Mouse (Mus musculus) small intestine, adult 2 months (tissue): ENCODE measurements at regions not wholly inside any gene's neighbourhood (a gene's known extent, or its start where the extent isn't known, plus 50 kb on each side); places are given as distances from the start of the nearest gene placed in this dataset.

Experiments used
- H3K27ac ChIP-seq: fragments of 200-500 bp; 2 replicates; pipeline ENCODE4 v1.5.1; 2012; ENCODE audit warnings: low read depth, low read length, control low read depth, inconsistent platforms; ENCODE audit not compliant: insufficient read depth
- H3K27me3 ChIP-seq: fragments of 200-500 bp; 2 replicates; pipeline ENCODE4 v1.6.1; 2012; ENCODE audit warnings: mild to moderate bottlenecking, moderate library complexity, low read length, inconsistent platforms; ENCODE audit not compliant: control insufficient read depth, insufficient read depth
- H3K36me3 ChIP-seq: fragments of 200-500 bp; 2 replicates; pipeline ENCODE4 v1.6.1; 2012; ENCODE audit warnings: mild to moderate bottlenecking, low read length, control low read depth, inconsistent platforms; ENCODE audit not compliant: control insufficient read depth, insufficient read depth
- H3K4me1 ChIP-seq: fragments of 200-500 bp; 2 replicates; pipeline ENCODE4 v1.6.1; 2012; ENCODE audit warnings: low read length, inconsistent platforms, mixed read lengths; ENCODE audit not compliant: control insufficient read depth, insufficient read depth, insufficient read length
- H3K4me3 ChIP-seq: fragments of 200-500 bp; 2 replicates; pipeline ENCODE4 v1.5.1; 2012; ENCODE audit warnings: low read depth, mild to moderate bottlenecking, control low read depth, inconsistent platforms, low read length, moderate library complexity
- CTCF ChIP-seq: fragments of 200-500 bp; IDR thresholded peaks from 2 replicates; pipeline ENCODE4 v1.5.1; 2012; ENCODE audit warnings: low read depth, mild to moderate bottlenecking, control low read depth, inconsistent platforms, low read length, moderate library complexity, mixed read lengths; ENCODE audit not compliant: insufficient replicate concordance, insufficient read length; ENCODE audit errors: extremely low read depth
- POLR2A ChIP-seq: fragments of 200-500 bp; IDR thresholded peaks from 2 replicates; pipeline ENCODE4 v1.6.1; 2012; ENCODE audit warnings: low read depth, mild to moderate bottlenecking, control low read depth, inconsistent platforms, low read length, moderate library complexity
- WGBS: fragments of 180-500 bp; shearing (Covaris S2); methylation state at CpG from one replicate; pipeline ENCODE4 v1.1.7; 2018; 5-methylcytosine and 5-hydroxymethylcytosine counted together

DNA sequence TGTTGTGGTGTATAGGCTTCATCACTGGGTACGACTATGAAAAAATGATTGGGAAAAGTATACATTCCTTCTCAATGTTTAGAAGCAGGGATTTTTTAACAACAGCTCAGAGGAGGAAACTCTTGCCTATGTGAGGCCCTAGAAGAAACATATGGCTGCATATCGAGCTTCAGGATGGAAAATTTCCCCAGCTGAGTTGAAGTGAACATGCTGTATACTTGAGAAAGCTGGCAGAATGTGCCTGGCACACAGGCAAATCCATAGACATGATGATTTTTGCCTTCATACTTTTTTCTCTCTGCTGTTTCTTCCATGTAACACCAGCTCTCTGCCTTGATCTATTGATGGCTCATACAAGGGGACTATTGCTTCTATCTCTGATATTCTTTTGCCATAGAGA, 242.7 kb downstream of the Tle4 start:
- Histone ChIP-seq H3K27ac (no peak overlapping the region), H3K27me3 (no peaks in the 10 kb centered on the region), H3K4me1 (no peaks in the 10 kb centered on the region), H3K36me3 (no peaks in the 10 kb centered on the region), H3K4me3 (no peak overlapping the region)
- TF ChIP-seq CTCF (no peak), POLR2A (no peak)
- 81% methylated on average over 2 of the region's 2 CpGs for WGBS

DNA sequence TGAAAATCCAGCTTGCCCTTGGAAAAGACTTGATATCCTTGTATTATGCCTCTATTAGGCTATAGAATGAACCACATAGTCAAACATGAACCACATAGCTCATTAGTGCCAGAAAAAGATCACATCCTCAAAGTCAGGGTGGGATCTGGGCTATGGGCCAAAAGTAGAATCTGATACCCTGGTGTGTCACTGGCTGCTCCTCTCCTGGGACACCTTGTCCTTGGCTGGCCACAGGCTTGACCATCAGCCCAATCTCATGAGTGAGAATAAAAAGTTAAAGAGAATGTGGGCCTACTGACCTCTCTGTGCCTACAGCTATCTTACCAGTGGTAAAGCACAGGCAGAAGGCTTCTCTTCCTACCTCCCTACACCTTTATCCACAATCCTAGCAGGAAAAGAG, 241.9 kb downstream of the Tle4 start:
- Histone ChIP-seq H3K4me3 (no peak overlapping the region), H3K27me3 (no peaks in the 10 kb centered on the region), H3K36me3 (no peaks in the 10 kb centered on the region), H3K4me1 (no peaks in the 10 kb centered on the region), H3K27ac (no peak overlapping the region)
- TF ChIP-seq POLR2A: no peak
- TF ChIP-seq CTCF: no peak

DNA sequence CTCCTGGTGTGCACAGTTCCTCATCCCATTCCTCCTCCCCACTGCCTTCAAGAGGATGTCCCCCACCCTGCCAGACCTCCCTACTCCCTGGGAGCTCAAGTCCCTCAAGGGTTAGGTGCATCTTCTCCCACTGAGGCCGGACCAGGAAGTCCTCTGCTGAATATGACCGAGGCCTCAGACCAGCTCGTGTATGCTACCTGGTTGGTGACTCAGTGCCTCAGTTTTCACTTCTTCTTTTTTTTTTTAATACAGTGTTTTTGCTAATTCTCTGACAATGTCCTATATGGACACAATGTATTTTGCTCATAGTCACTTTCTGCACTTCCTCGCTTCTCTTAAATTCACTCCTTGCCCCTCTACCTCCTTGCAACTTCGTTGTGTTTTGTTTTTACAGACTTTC, 237.2 kb downstream of the Tle4 start:
- Histone ChIP-seq H3K27me3 (no peaks in the 10 kb centered on the region), H3K36me3 (no peaks in the 10 kb centered on the region), H3K27ac (no peak overlapping the region), H3K4me1 (no peaks in the 10 kb centered on the region), H3K4me3 (no peak overlapping the region)
- TF ChIP-seq CTCF (no peak), POLR2A (no peak)
- WGBS: 73% methylated on average over 5 of the region's 5 CpGs

DNA sequence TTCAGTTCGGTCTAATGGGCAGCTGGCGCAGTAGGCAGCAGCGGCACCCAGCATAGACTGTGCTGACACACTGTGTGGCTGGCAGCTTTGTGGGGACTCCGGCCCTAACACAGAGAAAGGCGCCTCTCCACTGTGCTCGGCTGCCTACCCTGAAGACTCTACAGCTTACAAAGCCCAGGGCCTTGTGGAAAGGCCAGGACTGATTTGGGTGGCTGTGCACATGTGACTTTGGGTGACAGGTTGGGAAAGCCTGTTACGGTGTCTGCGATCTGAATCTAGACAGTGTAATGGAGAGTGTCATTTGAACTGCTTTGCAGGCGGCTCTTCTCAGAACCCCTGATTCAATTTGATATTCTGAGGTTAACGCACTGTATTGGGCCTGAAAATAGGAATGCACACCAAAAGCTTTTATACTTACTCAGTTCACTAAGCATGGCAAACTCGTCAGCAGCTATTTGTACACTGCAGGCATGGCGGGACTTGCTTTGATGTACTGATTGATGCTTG, 228.7 kb downstream of the Tle4 start:
- Histone ChIP-seq H3K27ac (no peak overlapping the region), H3K4me1 (no peaks in the 10 kb centered on the region), H3K4me3 (no peak overlapping the region), H3K36me3 (no peaks in the 10 kb centered on the region), H3K27me3 (no peaks in the 10 kb centered on the region)
- TF ChIP-seq CTCF: no peak
- TF ChIP-seq POLR2A: no peak
- 90% methylated on average over 12 of the region's 12 CpGs for WGBS

DNA sequence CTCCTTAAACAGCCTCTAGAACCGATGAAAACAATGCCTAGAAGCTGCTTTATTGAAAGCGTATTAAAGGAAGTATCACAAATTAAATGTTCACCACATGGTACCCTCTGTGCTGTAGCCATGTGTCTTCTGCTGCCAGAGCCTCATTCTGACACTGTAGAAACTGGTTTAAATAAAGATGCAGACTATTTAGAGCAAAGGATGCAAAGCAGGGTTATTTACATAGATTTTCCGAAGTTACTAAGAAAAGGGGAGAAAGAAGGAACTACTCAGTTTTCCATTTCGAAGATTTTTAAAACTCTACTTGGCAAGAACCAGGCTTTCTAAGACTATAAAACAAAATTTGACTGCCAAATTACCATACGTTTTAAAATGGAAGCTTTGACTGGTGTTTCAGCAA, 226.5 kb downstream of the Tle4 start:
- H3K27me3 ChIP-seq: no peaks in the 10 kb centered on the region
- no peaks in the 10 kb centered on the region for H3K4me1 ChIP-seq
- H3K27ac ChIP-seq: no peak overlapping the region
- no peak overlapping the region for H3K4me3 ChIP-seq
- WGBS: 82% methylated on average over 5 of the region's 5 CpGs
- TF ChIP-seq CTCF (no peak), POLR2A (no peak)
- no peaks in the 10 kb centered on the region for H3K36me3 ChIP-seq

DNA sequence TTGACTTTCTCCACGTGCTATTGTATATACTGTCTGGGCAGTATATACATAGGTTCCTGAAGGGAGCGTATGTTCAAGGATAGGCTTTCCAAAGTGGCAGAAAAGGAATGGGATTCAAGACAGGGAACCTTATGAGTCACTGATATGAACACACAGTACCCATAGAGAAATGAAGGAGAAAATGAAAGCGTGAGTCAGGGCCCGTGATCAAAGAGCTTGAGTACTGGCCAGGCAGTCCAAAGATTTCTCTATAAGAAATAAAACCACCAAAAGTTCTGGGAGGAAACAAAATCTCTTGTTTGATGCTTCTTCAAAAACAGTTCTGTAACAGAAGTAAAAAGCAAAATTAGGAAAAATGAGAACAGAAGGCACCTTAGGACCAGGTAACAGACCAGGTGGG, 223.9 kb downstream of the Tle4 start:
- 74% methylated on average over 4 of the region's 4 CpGs for WGBS

DNA sequence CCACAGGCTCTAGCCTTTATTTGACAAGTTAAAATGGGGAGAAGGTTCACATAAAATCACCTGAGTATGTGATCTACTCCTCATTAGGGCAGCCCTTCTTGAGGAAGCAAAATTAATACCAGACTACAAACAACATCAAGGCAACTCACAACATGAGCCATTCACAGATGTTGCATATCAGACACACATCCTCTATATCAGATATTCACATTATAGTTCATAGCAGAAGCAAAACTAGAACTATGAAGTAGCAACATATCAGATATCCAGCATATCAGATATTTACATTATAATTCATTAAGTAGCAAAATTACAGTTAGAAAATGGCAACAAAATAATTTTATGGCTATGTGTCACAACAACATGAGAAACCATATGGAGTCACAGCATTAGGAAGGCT, 217.0 kb downstream of the Tle4 start:
- no peak overlapping the region for H3K4me3 ChIP-seq
- no peak overlapping the region for H3K27ac ChIP-seq
- no peaks in the 10 kb centered on the region for H3K4me1 ChIP-seq
- H3K27me3 ChIP-seq: no peaks in the 10 kb centered on the region
- no peaks in the 10 kb centered on the region for H3K36me3 ChIP-seq
- TF ChIP-seq CTCF (no peak), POLR2A (no peak)

More for the DNA sequence above, 223.9 kb downstream of the Tle4 start:
- Histone ChIP-seq H3K27me3 (no peaks in the 10 kb centered on the region), H3K27ac (no peak overlapping the region), H3K4me3 (no peak overlapping the region), H3K36me3 (no peaks in the 10 kb centered on the region), H3K4me1 (no peaks in the 10 kb centered on the region)
- TF ChIP-seq CTCF (no peak), POLR2A (no peak)

DNA sequence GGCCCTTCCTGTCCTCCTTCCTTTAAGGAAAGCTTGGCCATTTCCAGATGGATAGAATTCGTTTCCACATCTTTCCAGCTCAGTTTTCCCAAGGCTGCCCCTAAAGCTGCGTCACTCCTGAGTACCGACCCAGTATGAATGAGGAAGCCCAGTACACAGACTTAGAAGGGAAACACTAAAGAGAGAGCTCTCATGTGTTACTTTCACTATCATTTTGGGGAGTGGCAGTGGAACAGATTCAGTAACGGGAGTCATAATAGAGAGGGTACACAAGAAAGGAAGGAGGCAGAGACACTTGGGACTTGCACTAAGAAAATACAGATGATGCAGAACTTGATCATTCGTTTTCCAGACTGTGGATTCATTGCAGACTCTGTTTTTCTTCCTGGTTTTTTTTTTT, 210.1 kb downstream of the Tle4 start:
- no peaks in the 10 kb centered on the region for H3K4me1 ChIP-seq
- no peak overlapping the region for H3K4me3 ChIP-seq
- TF ChIP-seq POLR2A (no peak), CTCF (no peak)
- H3K27me3 ChIP-seq: no peaks in the 10 kb centered on the region
- no peak overlapping the region for H3K27ac ChIP-seq
- H3K36me3 ChIP-seq: no peaks in the 10 kb centered on the region
- 32% methylated on average over 5 of the region's 5 CpGs for WGBS
